Mouse (Mus musculus): Measurements from ENCODE around the gene Pgghg. TPM values are rescaled to one million over a fixed set of nuclear protein-coding genes. Genes with fewer than 3 reads are reported as not detected.

The Pgghg gene
- total RNA-seq (2021) = 1 to 10 TPM; 4.0 to 7.1 TPM
- long read RNA-seq, experiment 1, partial matches to known transcripts = 1 of 5 reads
- long read RNA-seq, experiment 1, other reads (novel, unspliced or antisense) = 4 of 5 reads
- long read RNA-seq, experiment 2, partial matches to known transcripts = 1 of 3 reads
- long read RNA-seq, experiment 2, other reads (novel, unspliced or antisense) = 2 of 3 reads

DNA sequence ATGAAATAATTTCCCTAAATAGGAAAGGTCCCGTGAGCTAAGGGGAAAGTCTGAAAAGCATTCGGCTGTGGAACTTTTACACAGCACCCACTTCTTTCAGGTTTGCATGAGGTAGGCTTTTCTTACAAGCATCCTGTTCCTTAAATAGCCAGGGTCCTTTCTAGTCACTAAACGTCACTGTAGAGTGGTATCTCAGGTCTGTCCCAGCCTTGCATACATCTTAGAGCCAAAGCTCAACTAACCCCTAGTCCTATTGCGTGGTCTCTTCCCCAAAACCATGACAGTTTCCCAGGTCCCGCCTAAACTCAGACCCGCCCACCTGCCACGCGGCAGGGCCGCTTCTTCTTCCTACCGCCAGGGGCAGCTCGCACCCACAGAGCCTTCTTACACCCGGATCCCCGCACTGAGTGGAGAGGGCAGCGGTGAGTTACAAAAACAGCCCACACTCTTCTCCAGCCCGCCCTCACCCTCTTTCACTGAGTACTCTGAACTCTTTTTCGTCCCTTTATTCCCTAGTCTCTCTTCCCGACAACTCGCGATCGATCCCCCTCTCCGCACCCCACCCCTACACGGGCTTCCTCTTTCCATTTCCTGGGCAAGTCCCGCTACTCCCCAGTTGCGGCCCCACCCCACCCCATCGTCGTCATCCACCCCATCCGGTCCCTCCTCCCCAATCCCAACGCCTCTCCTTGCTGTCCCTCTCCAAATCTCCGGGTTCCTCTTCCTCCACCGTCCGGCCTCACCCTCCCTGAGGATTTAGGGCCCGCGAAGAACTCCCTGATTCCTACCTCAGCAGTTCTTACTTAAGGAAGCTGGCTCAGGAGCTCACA lies at the start of gene Pgghg:
Pgghg (plus strand) TSS at position 170 of the 830 bp plus-strand sequence.
- peak; percentile 45 to 58 for DNase-seq (ENCODE audit: low spot score in 2 of 2)
- Histone ChIP-seq H3K4me3 (peak within 1 kb of the TSS; percentile 54), H3K27ac (peak within 1 kb of the TSS; percentile 89)
- peak; percentile 93 for TF ChIP-seq CTCF (conservative IDR thresholded peaks at IDR 0.05)

DNA sequence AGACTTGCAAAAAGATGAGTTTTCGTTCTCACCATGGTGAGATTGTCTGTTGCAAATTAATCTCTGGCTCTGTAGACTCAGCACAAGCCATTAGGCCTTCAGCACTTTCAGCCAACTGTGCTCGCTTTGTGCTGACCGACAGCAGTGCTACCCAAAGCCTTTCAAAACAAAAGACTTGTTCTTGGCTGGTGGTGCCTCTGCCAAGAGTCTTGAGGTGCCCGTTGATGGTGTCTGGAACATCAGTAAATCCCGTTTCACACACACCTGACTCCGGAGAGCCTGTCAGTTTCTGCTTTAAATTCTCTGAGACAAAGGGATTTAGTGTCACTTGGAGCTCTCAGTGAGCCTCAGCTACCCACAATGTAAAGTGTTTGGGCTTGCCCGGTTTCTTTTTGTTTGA lies 47.2 kb upstream of the Pgghg start:
- no peak for TF ChIP-seq CTCF (conservative IDR thresholded peaks at IDR 0.05)
- no peak for DNase-seq (ENCODE audit: low spot score in 2 of 2)
- Histone ChIP-seq H3K4me3 (no peak overlapping the region), H3K27ac (no peak overlapping the region)

DNA sequence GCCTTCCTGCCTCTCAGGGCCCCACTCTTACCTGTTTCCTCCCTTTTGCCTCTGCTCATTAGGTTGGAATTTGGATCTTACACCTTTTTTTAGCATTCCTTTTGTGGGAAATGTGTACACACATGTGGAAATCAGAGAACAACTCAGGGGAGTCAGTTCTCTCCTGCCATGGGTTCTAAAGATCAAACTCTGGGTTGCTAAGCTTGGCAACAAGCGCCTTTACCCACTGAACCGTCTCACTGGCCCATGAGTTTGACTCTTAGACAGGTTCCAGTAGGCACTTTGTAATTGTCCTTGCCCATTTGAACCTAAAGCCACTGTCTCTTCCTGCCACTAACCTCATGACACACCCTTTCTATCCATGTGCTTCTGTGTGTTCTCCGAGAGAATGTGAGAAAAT lies 46.6 kb upstream of the Pgghg start:
- no peak overlapping the region for H3K27ac ChIP-seq
- no peak for DNase-seq (ENCODE audit: low spot score in 2 of 2)
- no peak for TF ChIP-seq CTCF (conservative IDR thresholded peaks at IDR 0.05)
- H3K4me3 ChIP-seq = no peak overlapping the region

DNA sequence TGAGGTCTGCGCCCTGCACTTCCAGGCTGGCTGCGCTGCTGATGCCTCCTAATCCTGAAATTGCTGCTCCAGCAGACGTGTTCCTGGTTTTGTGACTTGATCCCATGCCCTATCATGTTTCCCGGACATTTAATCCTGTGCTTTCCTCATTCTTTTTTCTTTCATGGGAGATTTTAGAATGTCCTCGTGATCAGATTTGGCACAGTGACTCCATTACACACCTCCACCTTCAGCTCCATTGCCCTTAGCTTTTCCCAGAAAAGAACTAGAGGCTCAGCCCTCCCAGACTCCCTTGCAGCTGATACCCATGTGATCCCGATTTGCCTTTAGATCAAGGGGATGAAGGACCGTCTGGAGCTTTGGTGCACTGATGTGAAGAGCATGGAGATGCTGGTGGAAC lies 43.3 kb upstream of the Pgghg start:
- no peak overlapping the region for H3K4me3 ChIP-seq
- no peak for TF ChIP-seq CTCF (conservative IDR thresholded peaks at IDR 0.05)
- DNase-seq (ENCODE audit: low spot score in 2 of 2) = no peak
- no peak overlapping the region for H3K27ac ChIP-seq

DNA sequence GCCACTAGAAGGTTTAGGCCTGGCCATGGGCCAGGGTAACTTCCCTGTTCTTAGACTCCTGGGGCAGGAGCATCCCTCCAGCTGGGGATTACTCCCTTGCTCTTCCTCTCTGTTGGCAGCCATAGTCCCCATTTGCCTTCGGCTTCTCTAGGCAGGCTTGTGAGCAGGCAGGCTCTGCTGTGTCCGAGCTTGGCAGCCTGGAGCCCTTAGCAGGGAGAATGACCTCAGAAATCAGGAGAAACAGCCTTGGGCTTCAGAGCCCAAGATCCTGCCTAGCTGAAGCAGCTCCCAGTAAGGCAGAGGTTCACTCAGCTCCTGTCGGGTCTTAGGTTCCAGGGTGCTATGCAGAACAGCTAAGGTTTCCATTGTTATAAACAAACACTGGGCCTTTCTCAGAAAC lies 42.1 kb upstream of the Pgghg start:
- Histone ChIP-seq H3K27ac (no peak overlapping the region), H3K4me3 (no peak overlapping the region)
- no peak for DNase-seq (ENCODE audit: low spot score in 2 of 2)
- no peak for TF ChIP-seq CTCF (conservative IDR thresholded peaks at IDR 0.05)

DNA sequence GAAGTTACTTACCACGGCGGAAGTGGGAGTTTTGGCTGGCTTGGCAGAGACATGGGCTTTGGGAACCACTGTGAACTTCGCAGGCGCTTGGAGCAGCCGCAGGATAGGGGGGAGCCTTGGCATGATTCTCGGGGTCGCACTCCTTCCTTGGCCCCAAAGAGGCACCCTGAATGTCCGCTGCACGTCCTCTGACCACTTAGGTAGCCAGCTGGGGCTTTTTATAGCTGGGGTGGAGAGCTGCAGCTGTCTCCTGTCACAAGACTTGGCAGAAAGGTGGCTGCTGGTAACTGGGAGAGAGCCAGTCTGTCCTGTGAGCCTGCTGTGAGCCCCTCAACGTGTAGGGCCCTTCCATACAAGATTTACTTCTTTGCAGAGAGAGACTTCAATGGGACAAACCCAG lies 41.0 kb upstream of the Pgghg start, which contains the start of gene Cox8b:
Cox8b (minus strand) TSS at position 227 of the 400 bp plus-strand sequence.
- no peak for DNase-seq (ENCODE audit: low spot score in 2 of 2)
- no peak for TF ChIP-seq CTCF (conservative IDR thresholded peaks at IDR 0.05)
- H3K27ac ChIP-seq = no peak within 1 kb of the TSS
- H3K4me3 ChIP-seq = no peak within 1 kb of the TSS

DNA sequence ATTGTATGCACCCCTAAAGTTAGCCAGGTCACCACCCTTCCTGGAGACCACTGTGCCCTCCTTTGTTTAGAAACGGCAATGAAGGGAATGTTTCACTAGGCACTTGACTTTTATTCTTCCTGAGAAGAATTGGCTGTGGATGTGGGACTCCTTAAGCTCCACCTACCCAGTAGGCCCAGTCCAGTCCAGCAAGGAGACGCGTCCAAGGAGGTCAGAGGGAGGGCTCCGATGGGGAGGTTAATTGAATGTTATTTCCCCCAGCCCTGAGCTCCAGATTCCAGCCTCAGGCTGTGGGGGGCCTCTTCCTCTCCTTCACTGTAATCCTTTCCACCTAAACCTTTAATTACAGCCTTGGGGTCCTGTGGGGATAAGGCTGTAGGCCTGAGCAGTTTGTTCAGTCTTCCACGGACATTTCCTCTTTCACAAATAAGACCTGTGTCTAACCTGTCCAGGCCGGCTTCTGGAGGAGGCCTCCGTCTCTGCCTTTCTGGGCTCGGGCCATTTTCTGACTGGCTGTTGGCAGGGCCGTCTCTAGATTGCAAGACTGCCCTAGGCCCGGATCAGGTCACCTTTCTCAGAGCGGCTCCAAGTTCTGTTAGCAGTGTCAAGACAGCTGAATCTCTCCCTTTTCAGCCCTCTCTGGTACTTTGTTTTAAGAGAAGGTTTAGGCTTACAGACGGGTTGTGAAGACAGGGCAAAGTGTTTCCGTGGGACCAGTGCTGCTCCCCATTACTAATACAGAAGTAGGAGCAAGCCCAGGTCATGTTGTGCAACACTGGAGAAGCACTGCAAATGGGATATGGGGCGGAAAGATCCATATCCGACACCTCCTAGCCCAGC lies 38.9 kb upstream of the Pgghg start:
- DNase-seq (ENCODE audit: low spot score in 2 of 2) = no peak
- Histone ChIP-seq H3K27ac (no peak overlapping the region), H3K4me3 (no peak overlapping the region)
- TF ChIP-seq CTCF (conservative IDR thresholded peaks at IDR 0.05) = no peak

DNA sequence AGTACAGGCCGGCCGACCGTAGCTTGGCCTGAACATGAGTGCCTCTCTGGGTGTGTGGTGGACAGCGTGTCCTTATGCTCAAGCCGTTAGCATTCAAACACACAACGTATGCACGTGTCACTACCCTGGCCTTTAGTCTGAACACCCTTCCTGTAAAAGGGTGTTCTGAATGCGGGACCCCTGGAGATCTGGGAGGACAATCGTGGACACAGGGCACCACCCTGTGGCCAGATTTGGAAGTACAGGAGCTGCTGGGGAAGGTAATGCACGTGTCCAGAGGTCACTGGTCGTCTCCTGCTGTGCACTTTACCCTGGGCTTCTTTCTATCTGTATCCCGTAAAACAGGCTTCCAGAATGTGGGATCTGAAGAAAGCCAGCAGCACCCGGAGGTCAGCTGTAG lies 38.0 kb upstream of the Pgghg start:
- peak; percentile 44 to 86 for DNase-seq (ENCODE audit: low spot score in 2 of 2)
- peak; percentile 99 for TF ChIP-seq CTCF (conservative IDR thresholded peaks at IDR 0.05)
- no peak overlapping the region for H3K4me3 ChIP-seq
- no peak overlapping the region for H3K27ac ChIP-seq

DNA sequence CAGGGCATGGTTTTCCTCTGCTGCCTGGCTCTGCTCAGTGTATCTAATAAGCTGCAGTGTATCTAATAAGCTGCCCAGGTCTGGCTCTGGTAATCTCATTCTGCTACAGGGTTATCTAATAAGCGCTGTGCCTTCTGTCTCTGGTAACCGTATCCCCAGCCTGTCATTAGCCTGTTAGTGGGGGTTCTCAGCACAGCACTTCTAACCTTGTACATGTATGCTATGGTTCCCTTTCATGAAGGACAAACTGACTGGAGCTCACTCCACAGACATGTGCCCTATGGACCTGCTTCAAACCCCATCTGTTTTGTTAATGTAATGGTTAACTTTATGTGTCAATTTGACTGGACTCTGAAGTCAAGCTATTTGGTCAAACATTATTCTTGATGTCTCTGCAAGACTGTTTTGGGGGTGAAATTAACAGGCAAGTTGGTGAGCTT lies 35.5 kb upstream of the Pgghg start:
- no peak for DNase-seq (ENCODE audit: low spot score in 2 of 2)
- no peak for TF ChIP-seq CTCF (conservative IDR thresholded peaks at IDR 0.05)
- no peak overlapping the region for H3K4me3 ChIP-seq
- no peak overlapping the region for H3K27ac ChIP-seq

DNA sequence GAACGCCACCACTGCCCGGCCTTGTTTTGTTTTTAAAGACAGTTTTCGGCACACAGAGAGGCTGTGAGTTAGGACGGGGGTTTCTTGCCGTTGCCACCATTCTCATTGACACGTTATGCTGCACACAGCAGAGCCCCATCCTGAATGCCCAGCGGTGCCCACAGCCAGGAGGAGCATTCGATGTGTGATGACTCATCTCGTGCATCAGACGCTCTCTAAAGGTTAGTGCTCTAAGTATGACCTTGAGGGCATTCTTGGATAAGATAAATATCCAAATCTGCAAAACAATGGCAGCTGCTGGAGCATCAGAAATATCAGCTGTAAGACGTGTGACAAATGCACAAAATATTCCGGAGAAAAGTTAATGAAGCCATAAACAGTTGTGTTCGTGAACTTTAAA lies 34.1 kb upstream of the Pgghg start:
- no peak overlapping the region for H3K27ac ChIP-seq
- no peak for TF ChIP-seq CTCF (conservative IDR thresholded peaks at IDR 0.05)
- no peak overlapping the region for H3K4me3 ChIP-seq
- no peak for DNase-seq (ENCODE audit: low spot score in 2 of 2)

DNA sequence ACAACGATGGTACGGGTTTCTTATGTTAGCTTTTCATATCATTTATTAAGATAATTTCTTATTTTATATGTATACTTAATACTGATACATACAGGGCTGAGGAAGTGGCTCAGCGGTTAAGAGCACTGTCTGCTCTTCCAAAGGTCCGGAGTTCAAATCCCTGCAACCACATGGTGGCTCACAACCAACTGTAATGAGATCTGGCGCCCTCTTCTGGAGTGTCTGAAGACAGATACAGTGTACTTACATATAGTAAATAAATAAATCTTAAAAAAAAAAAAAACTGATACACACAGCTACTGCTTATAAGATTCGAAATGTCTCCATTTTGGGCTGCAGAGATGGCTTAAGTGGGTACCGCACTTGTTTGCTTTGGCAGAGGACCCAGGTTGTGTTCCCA lies 33.5 kb upstream of the Pgghg start:
- TF ChIP-seq CTCF (conservative IDR thresholded peaks at IDR 0.05) = peak; percentile 58
- DNase-seq (ENCODE audit: low spot score in 2 of 2) = no peak
- no peak overlapping the region for H3K4me3 ChIP-seq
- no peak overlapping the region for H3K27ac ChIP-seq

DNA sequence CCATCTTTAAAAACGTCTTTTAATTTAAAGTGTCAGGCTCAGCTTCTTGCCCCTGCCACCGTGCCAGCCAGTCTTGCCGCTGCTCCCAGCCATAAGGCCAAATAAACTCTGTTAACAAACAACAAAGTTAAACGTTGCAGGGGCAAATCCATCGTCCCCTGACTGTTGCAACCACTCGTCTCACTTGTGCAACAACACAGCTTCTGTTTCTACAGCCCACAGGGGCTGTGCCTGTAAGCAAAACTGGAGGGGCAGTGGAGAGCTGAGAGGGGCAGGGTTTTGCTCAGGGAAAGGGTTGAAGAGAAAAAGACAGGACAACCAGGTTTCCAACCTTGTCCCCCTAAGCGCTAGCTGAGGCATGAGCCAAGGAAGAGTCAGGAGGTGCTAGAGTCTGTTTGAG lies 33.0 kb upstream of the Pgghg start:
- Histone ChIP-seq H3K27ac (no peak overlapping the region), H3K4me3 (no peak overlapping the region)
- DNase-seq (ENCODE audit: low spot score in 2 of 2) = no peak

DNA sequence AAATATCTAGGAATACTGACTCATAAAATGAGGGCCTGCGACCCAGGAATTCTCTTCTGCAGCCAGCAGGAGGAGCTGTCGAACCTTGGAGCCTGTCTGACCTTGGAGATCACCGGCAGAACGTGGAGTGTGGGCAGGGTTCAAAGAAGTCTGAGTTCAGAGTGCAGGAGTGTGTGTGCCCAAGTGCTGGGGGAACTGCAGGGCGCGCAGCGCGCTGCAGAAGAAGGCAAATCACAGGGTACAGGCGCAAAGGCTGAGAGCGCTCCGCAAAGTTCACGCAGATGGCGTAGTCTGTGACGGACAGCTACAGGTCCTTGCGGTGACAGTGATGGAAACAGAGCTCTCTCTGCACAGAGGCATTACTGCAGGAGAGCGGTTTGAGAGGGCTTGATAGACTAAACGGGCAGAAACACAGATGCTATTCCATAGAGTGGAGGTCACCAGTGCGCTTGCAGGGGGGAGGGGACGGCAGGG lies 32.5 kb upstream of the Pgghg start:
- TF ChIP-seq CTCF (conservative IDR thresholded peaks at IDR 0.05) = peak; percentile 90
- Histone ChIP-seq H3K4me3 (peak overlapping the region; percentile 56), H3K27ac (0 out of 2 replicates have a peak overlapping the region, but pooled peaks have one; percentile 29)
- peak; percentile 50 to 68 for DNase-seq (ENCODE audit: low spot score in 2 of 2)

More for the DNA sequence above, 33.0 kb upstream of the Pgghg start:
- no peak for TF ChIP-seq CTCF (conservative IDR thresholded peaks at IDR 0.05)

Data from layer of hippocampus, adult 2 months (tissue).